Mouse (Mus musculus): ENCODE results near the gene Ap1g2. TPM values are rescaled to one million over a fixed set of nuclear protein-coding genes. Genes with fewer than 3 reads are reported as not detected.

The Ap1g2 gene
- polyA plus RNA-seq, 1 experiment from 2014 or later = 46.2 TPM

GRCm38 (mm10) chr14:55135676-55136075 is 29.3 kb upstream of the Ap1g2 start:
- Histone ChIP-seq H3K27ac (ENCODE audit: low read length) (no peak overlapping the region), H3K36me3 (ENCODE audit: control insufficient read depth, insufficient read depth, low read length) (no peaks in the 10 kb centered on the region), H3K27me3 (ENCODE audit: control insufficient read depth, insufficient read depth, low read length) (no peaks in the 10 kb centered on the region), H3K9me3 (replicated peaks; ENCODE audit: control insufficient read depth, low read length) (no peaks in the 10 kb centered on the region), H3K4me2 (ENCODE audit: low read depth, low read length) (no peak overlapping the region), H3K4me1 (ENCODE audit: control insufficient read depth, insufficient read depth, low read length) (0 out of 2 replicates have a peak, but pooled peaks cover 2% of the 10 kb centered on the region), H3K4me3 (replicated peaks; ENCODE audit: low read length) (no peak overlapping the region), H3K9ac (ENCODE audit: low read length) (no peak overlapping the region)
- no peak for ATAC-seq (ENCODE audit: insufficient read depth, low FRiP score)
- 73% methylated on average over 8 of the region's 8 CpGs for WGBS

- no peaks in the 10 kb centered on the region for H3K36me3 ChIP-seq (ENCODE audit: control insufficient read depth, insufficient read depth, low read length)
- no peak overlapping the region for H3K27ac ChIP-seq (ENCODE audit: low read length)
- H3K4me1 ChIP-seq (ENCODE audit: control insufficient read depth, insufficient read depth, low read length) = no peaks in the 10 kb centered on the region; the same call in 1 of the 2 replicates
- H3K9me3 ChIP-seq (replicated peaks; ENCODE audit: control insufficient read depth, low read length) = no peaks in the 10 kb centered on the region
- no peak for ATAC-seq (ENCODE audit: insufficient read depth, low FRiP score)
- no peaks in the 10 kb centered on the region for H3K27me3 ChIP-seq (ENCODE audit: control insufficient read depth, insufficient read depth, low read length)
- no peak overlapping the region for H3K4me2 ChIP-seq (ENCODE audit: low read depth, low read length)
- 79% methylated on average over 7 of the region's 7 CpGs for WGBS
- H3K9ac ChIP-seq (ENCODE audit: low read length) = no peak overlapping the region
- no peak overlapping the region for H3K4me3 ChIP-seq (replicated peaks; ENCODE audit: low read length)
These were observed 20.1 kb upstream of the Ap1g2 start for GRCm38 (mm10) chr14:55126521-55126920.

GRCm38 (mm10) chr14:55125711-55126110 is 19.3 kb upstream of the Ap1g2 start:
- H3K4me3 ChIP-seq (replicated peaks; ENCODE audit: low read length) = no peak overlapping the region
- 76% methylated on average over 5 of the region's 5 CpGs for WGBS
- ATAC-seq (ENCODE audit: insufficient read depth, low FRiP score) = no peak

GRCm38 (mm10) chr14:55122359-55122758 is 16.0 kb upstream of the Ap1g2 start:
- Histone ChIP-seq H3K27ac (ENCODE audit: low read length) (no peak overlapping the region), H3K27me3 (ENCODE audit: control insufficient read depth, insufficient read depth, low read length) (no peaks in the 10 kb centered on the region; the same call in 1 of the 2 replicates), H3K4me3 (replicated peaks; ENCODE audit: low read length) (no peak overlapping the region; the same call in 1 of the 2 replicates), H3K4me2 (ENCODE audit: low read depth, low read length) (peak overlapping the region; percentile 39), H3K36me3 (ENCODE audit: control insufficient read depth, insufficient read depth, low read length) (no peaks in the 10 kb centered on the region), H3K4me1 (ENCODE audit: control insufficient read depth, insufficient read depth, low read length) (no peaks in the 10 kb centered on the region; the same call in 1 of the 2 replicates), H3K9ac (ENCODE audit: low read length) (peak overlapping the region; percentile 41), H3K9me3 (replicated peaks; ENCODE audit: control insufficient read depth, low read length) (no peaks in the 10 kb centered on the region)
- ATAC-seq (ENCODE audit: insufficient read depth, low FRiP score) = no peak
- 30% methylated on average over 8 of the region's 8 CpGs for WGBS

More at GRCm38 (mm10) chr14:55125711-55126110, 19.3 kb upstream of the Ap1g2 start:
- H3K36me3 ChIP-seq (ENCODE audit: control insufficient read depth, insufficient read depth, low read length) = no peaks in the 10 kb centered on the region
- H3K27ac ChIP-seq (ENCODE audit: low read length) = no peak overlapping the region
- no peaks in the 10 kb centered on the region; the same call in 1 of the 2 replicates for H3K27me3 ChIP-seq (ENCODE audit: control insufficient read depth, insufficient read depth, low read length)
- no peak overlapping the region for H3K4me2 ChIP-seq (ENCODE audit: low read depth, low read length)
- no peak overlapping the region for H3K9ac ChIP-seq (ENCODE audit: low read length)
- no peaks in the 10 kb centered on the region; the same call in 1 of the 2 replicates for H3K4me1 ChIP-seq (ENCODE audit: control insufficient read depth, insufficient read depth, low read length)
- no peaks in the 10 kb centered on the region for H3K9me3 ChIP-seq (replicated peaks; ENCODE audit: control insufficient read depth, low read length)

GRCm38 (mm10) chr14:55121947-55122346 is 15.6 kb upstream of the Ap1g2 start:
- WGBS = 5% methylated on average over 5 of the region's 5 CpGs

GRCm38 (mm10) chr14:55119421-55120134 is 13.2 kb upstream of the Ap1g2 start:
- H3K9ac ChIP-seq (ENCODE audit: low read length) = no peak overlapping the region
- no peak overlapping the region for H3K4me3 ChIP-seq (replicated peaks; ENCODE audit: low read length)
- ATAC-seq (ENCODE audit: insufficient read depth, low FRiP score) = no peak
- peaks cover 6% of the 10 kb centered on the region for H3K4me1 ChIP-seq (ENCODE audit: control insufficient read depth, insufficient read depth, low read length)
- peaks cover 15% of the 10 kb centered on the region for H3K27me3 ChIP-seq (ENCODE audit: control insufficient read depth, insufficient read depth, low read length)
- no peaks in the 10 kb centered on the region for H3K36me3 ChIP-seq (ENCODE audit: control insufficient read depth, insufficient read depth, low read length)
- 75% methylated on average over 4 of the region's 4 CpGs for WGBS
- H3K27ac ChIP-seq (ENCODE audit: low read length) = no peak overlapping the region
- no peak overlapping the region for H3K4me2 ChIP-seq (ENCODE audit: low read depth, low read length)
- H3K9me3 ChIP-seq (replicated peaks; ENCODE audit: control insufficient read depth, low read length) = no peaks in the 10 kb centered on the region

More at GRCm38 (mm10) chr14:55121947-55122346, 15.6 kb upstream of the Ap1g2 start:
- Histone ChIP-seq H3K36me3 (ENCODE audit: control insufficient read depth, insufficient read depth, low read length) (no peaks in the 10 kb centered on the region), H3K27me3 (ENCODE audit: control insufficient read depth, insufficient read depth, low read length) (no peaks in the 10 kb centered on the region; the same call in 1 of the 2 replicates), H3K4me3 (replicated peaks; ENCODE audit: low read length) (no peak overlapping the region; the same call in 1 of the 2 replicates), H3K27ac (ENCODE audit: low read length) (no peak overlapping the region), H3K4me2 (ENCODE audit: low read depth, low read length) (peak overlapping the region; percentile 39), H3K9ac (ENCODE audit: low read length) (no peak overlapping the region; the same call in 1 of the 2 replicates), H3K4me1 (ENCODE audit: control insufficient read depth, insufficient read depth, low read length) (no peaks in the 10 kb centered on the region; the same call in 1 of the 2 replicates), H3K9me3 (replicated peaks; ENCODE audit: control insufficient read depth, low read length) (no peaks in the 10 kb centered on the region)
- ATAC-seq (ENCODE audit: insufficient read depth, low FRiP score) = peak; percentile 87; the same call in 1 of the 2 replicates

- H3K27ac ChIP-seq (ENCODE audit: low read length) = no peak overlapping the region
- no peak overlapping the region for H3K4me2 ChIP-seq (ENCODE audit: low read depth, low read length)
- no peak overlapping the region for H3K4me3 ChIP-seq (replicated peaks; ENCODE audit: low read length)
- no peak for ATAC-seq (ENCODE audit: insufficient read depth, low FRiP score)
- H3K27me3 ChIP-seq (ENCODE audit: control insufficient read depth, insufficient read depth, low read length) = peaks cover 21% of the 10 kb centered on the region
- H3K9ac ChIP-seq (ENCODE audit: low read length) = no peak overlapping the region
- 73% methylated on average over 4 of the region's 4 CpGs for WGBS
- H3K36me3 ChIP-seq (ENCODE audit: control insufficient read depth, insufficient read depth, low read length) = no peaks in the 10 kb centered on the region
- no peaks in the 10 kb centered on the region for H3K9me3 ChIP-seq (replicated peaks; ENCODE audit: control insufficient read depth, low read length)
- peaks cover 14% of the 10 kb centered on the region for H3K4me1 ChIP-seq (ENCODE audit: control insufficient read depth, insufficient read depth, low read length)
These were observed 12.5 kb upstream of the Ap1g2 start for GRCm38 (mm10) chr14:55118852-55119251.

- Histone ChIP-seq H3K9ac (ENCODE audit: low read length) (no peak within 1 kb of the TSS), H3K4me1 (ENCODE audit: control insufficient read depth, insufficient read depth, low read length) (peaks cover 17% of the 10 kb centered on the region), H3K27me3 (ENCODE audit: control insufficient read depth, insufficient read depth, low read length) (peaks cover 30% of the 10 kb centered on the region), H3K27ac (ENCODE audit: low read length) (no peak within 1 kb of the TSS), H3K36me3 (ENCODE audit: control insufficient read depth, insufficient read depth, low read length) (no peaks in the 10 kb centered on the region), H3K9me3 (replicated peaks; ENCODE audit: control insufficient read depth, low read length) (no peaks in the 10 kb centered on the region), H3K4me3 (replicated peaks; ENCODE audit: low read length) (peak within 1 kb of the TSS; percentile 68), H3K4me2 (ENCODE audit: low read depth, low read length) (peak within 1 kb of the TSS; percentile 100)
- 7% methylated on average over 21 of the region's 21 CpGs for WGBS
- no peak for ATAC-seq (ENCODE audit: insufficient read depth, low FRiP score)
These were observed 10.2 kb upstream of the Ap1g2 start, which contains the start of gene Jph4 for GRCm38 (mm10) chr14:55116425-55117200. Gene Jph4 (minus strand): TSS chr14:55116935.

- Histone ChIP-seq H3K9ac (ENCODE audit: low read length) (peak overlapping the region; percentile 76; the same call in 1 of the 2 replicates), H3K36me3 (ENCODE audit: control insufficient read depth, insufficient read depth, low read length) (no peaks in the 10 kb centered on the region), H3K4me1 (ENCODE audit: control insufficient read depth, insufficient read depth, low read length) (peaks cover 17% of the 10 kb centered on the region), H3K9me3 (replicated peaks; ENCODE audit: control insufficient read depth, low read length) (no peaks in the 10 kb centered on the region), H3K4me2 (ENCODE audit: low read depth, low read length) (peak overlapping the region; percentile 100), H3K4me3 (replicated peaks; ENCODE audit: low read length) (peak overlapping the region; percentile 68), H3K27me3 (ENCODE audit: control insufficient read depth, insufficient read depth, low read length) (peaks cover 32% of the 10 kb centered on the region), H3K27ac (ENCODE audit: low read length) (no peak overlapping the region)
- WGBS = 1% methylated on average over 8 of the region's 8 CpGs
- no peak for ATAC-seq (ENCODE audit: insufficient read depth, low FRiP score)
These were observed 9.5 kb upstream of the Ap1g2 start for GRCm38 (mm10) chr14:55115846-55116245.

All from stomach, embryonic 16.5 days (tissue).